10 mouse cellular contexts compared by ENCODE assay signal in the genomic region with DNA sequence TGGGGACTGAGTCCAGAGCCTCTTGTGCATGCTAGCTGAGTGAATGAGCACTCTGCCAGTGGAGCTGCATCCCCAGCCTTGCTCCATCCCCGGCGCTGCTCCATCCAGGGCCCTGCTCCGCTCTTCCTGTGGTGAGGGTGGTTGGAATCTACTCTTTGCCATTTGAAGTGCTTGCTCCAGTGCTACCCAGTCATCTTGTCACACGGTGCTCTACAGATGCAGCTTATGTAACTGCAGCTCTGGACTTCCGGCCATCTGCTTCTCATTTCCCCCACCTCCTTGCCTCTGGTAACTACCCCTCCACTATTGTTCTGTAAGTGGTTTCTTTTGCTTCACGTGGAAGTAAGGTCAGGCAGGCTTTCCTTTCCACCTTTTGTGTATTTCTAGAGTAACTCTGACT. TPM values are rescaled to one million over a fixed set of nuclear protein-coding genes. Genes with fewer than 3 reads are reported as not detected.
DNase-seq lines count a peak whose midpoint lies in the region; ATAC-seq and TF ChIP-seq lines count a peak whose summit lies in the region.
"Had no signal": no experiment of that assay in that cellular context is flagged by ENCODE, and none has a peak within 500 bp of the region (broad histone marks: within the 10 kb centered on the region; RNA-seq: fewer than 3 reads in every experiment).

No protein-coding gene starts in this region.

- H3K4me3 ChIP-seq in layer of hippocampus, adult 2 months = no peak overlapping the region
- H3K4me3 ChIP-seq: liver, embryonic 15.5 days had no signal

- no peak for TF ChIP-seq CTCF in layer of hippocampus, adult 2 months (conservative IDR thresholded peaks at IDR 0.05)

- H3K27ac ChIP-seq in layer of hippocampus, adult 2 months = peak overlapping the region; percentile 32; the same call in 1 of the 2 replicates
- H3K27ac ChIP-seq: hindbrain, embryonic 14.5 days; liver, embryonic 15.5 days had no signal

- peak; percentile 97 for ATAC-seq in common myeloid progenitor, adult 5-6 weeks (replicated peaks; ENCODE audit: low read depth, poor library complexity, severe bottlenecking)
- peak; percentile 44; the same call in 1 of the 2 replicates for ATAC-seq in monocyte, adult 5-6 weeks (replicated peaks; ENCODE audit: insufficient number of reproducible peaks, low FRiP score, low TSS enrichment, poor library complexity, severe bottlenecking)

- no peak for DNase-seq in layer of hippocampus, adult 2 months (ENCODE audit: low spot score in 2 of 2)
- no peak for DNase-seq in layer of hippocampus, postnatal 10 days (ENCODE audit: low spot score in 2 of 2)
- peak; percentile 80 for DNase-seq in forelimb bud, embryonic 11.5 days (ENCODE audit: low read depth, low spot score)
- DNase-seq in right cerebral cortex, postnatal 36 days (ENCODE audit: low spot score in 2 of 2) = no peak
- no peak for DNase-seq in layer of hippocampus, adult 8-10 months (ENCODE audit: low spot score in 2 of 2)
- DNase-seq: retina, postnatal 1 day had no signal

RNA-seq across cellular contexts. Expression of gene Tnfrsf17, which starts 3.7 kb away (rescaled TPM):
- not detected for total RNA-seq in layer of hippocampus, adult 2 months (2021)
- total RNA-seq in layer of hippocampus, postnatal 10 days (2021) = not detected
- total RNA-seq in common myeloid progenitor, adult 5-6 weeks (2017) = not detected in 2 replicates
- 1.3 to 11.9 TPM (median 3.0 TPM) in 3 replicates for total RNA-seq in monocyte, adult 5-6 weeks (2017)
- under 1 TPM in 3 of 4 experiments, not detected in 1; 0.57 to 0.96 (median 0.68) TPM for total RNA-seq in layer of hippocampus, adult 8-10 months (2022)

RNA-seq across cellular contexts. Expression of gene Snx29, which starts 5.4 kb away (rescaled TPM):
- 10 to 100 TPM; 23.8 to 24.9 TPM for total RNA-seq in layer of hippocampus, adult 2 months (2021)
- 10 to 100 TPM; 33.1 to 33.4 TPM for total RNA-seq in layer of hippocampus, postnatal 10 days (2021)
- total RNA-seq in common myeloid progenitor, adult 5-6 weeks (2017) = 11.8 and 16.1 TPM in 2 replicates
- 24.1 to 27.7 TPM (median 25.3 TPM) in 3 replicates for total RNA-seq in monocyte, adult 5-6 weeks (2017)
- total RNA-seq in layer of hippocampus, adult 8-10 months (2022) = 10 to 100 TPM; 23.8 to 32.9 (median 29.4) TPM
